Mouse (Mus musculus): Measurements from ENCODE around the gene Trpm5.

Trpm5 gene

GRCm38 (mm10) chr7:143094592-143095553 lies at the start of gene Trpm5:
Gene Trpm5 (minus strand): TSS chr7:143094642.
- in situ Hi-C loops (cut with MboI, MseI): no loop called here

- in situ Hi-C loops (cut with MboI, MseI): no loop called here
Observed at GRCm38 (mm10) chr7:143142680-143143079, 48.2 kb upstream of the Trpm5 start.

GRCm38 (mm10) chr7:143139932-143140331 lies 45.5 kb upstream of the Trpm5 start:
- in situ Hi-C loops (cut with MboI, MseI): no loop called here

GRCm38 (mm10) chr7:143138789-143139188 lies 44.3 kb upstream of the Trpm5 start:
- in situ Hi-C loops (cut with MboI, MseI): no loop called here

- in situ Hi-C loops (cut with MboI, MseI): no loop called here
Observed at GRCm38 (mm10) chr7:143136561-143136960, 42.1 kb upstream of the Trpm5 start.

GRCm38 (mm10) chr7:143136125-143136524 lies 41.7 kb upstream of the Trpm5 start:
- in situ Hi-C loops (cut with MboI, MseI): no loop called here

- in situ Hi-C loops (cut with MboI, MseI): no loop called here
Observed at GRCm38 (mm10) chr7:143132815-143133214, 38.4 kb upstream of the Trpm5 start.

- in situ Hi-C loops (cut with MboI, MseI): no loop called here
Observed at GRCm38 (mm10) chr7:143124902-143125301, 30.5 kb upstream of the Trpm5 start.

- in situ Hi-C loops (cut with MboI, MseI): no loop called here
Observed at GRCm38 (mm10) chr7:143123876-143124669, 29.6 kb upstream of the Trpm5 start.

GRCm38 (mm10) chr7:143122191-143122590 lies 27.7 kb upstream of the Trpm5 start:
- in situ Hi-C loops (cut with MboI, MseI): no loop called here

- in situ Hi-C loops (cut with MboI, MseI): no loop called here
Observed at GRCm38 (mm10) chr7:143119826-143120225, 25.4 kb upstream of the Trpm5 start.

GRCm38 (mm10) chr7:143119407-143119806 lies 25.0 kb upstream of the Trpm5 start:
- in situ Hi-C loops (cut with MboI, MseI): no loop called here

GRCm38 (mm10) chr7:143116521-143116920 lies 22.1 kb upstream of the Trpm5 start:
- in situ Hi-C loops (cut with MboI, MseI): no loop called here

- in situ Hi-C loops (cut with MboI, MseI): no loop called here
Observed at GRCm38 (mm10) chr7:143114773-143115172, 20.3 kb upstream of the Trpm5 start.

GRCm38 (mm10) chr7:143112395-143112794 lies 18.0 kb upstream of the Trpm5 start:
- in situ Hi-C loops (cut with MboI, MseI): no loop called here

GRCm38 (mm10) chr7:143111719-143112118 lies 17.3 kb upstream of the Trpm5 start:
- in situ Hi-C loops (cut with MboI, MseI): no loop called here

- in situ Hi-C loops (cut with MboI, MseI): no loop called here
Observed at GRCm38 (mm10) chr7:143110803-143111202, 16.4 kb upstream of the Trpm5 start.

GRCm38 (mm10) chr7:143109696-143110095 lies 15.3 kb upstream of the Trpm5 start:
- in situ Hi-C loops (cut with MboI, MseI): no loop called here

- in situ Hi-C loops (cut with MboI, MseI): no loop called here
Observed at GRCm38 (mm10) chr7:143108996-143109660, 14.7 kb upstream of the Trpm5 start.

- in situ Hi-C loops (cut with MboI, MseI): no loop called here
Observed at GRCm38 (mm10) chr7:143108200-143108599, 13.8 kb upstream of the Trpm5 start.

GRCm38 (mm10) chr7:143106672-143107465 lies 12.4 kb upstream of the Trpm5 start:
- in situ Hi-C loops (cut with MboI, MseI): no loop called here

All from regulatory T cell (primary cell).